Mouse (Mus musculus) megakaryocyte-erythroid progenitor cell, adult 5-6 weeks (primary cell): Measurements from ENCODE around the gene March6. TPM values are rescaled to one million over a fixed set of nuclear protein-coding genes. Genes with fewer than 3 reads are reported as not detected.

ENCODE experiments used
- ATAC-seq: replicated peaks from 2 replicates; pipeline ENCODE4 v1.8.0; 2016; ENCODE audit warnings: mild to moderate bottlenecking, inconsistent platforms; ENCODE audit not compliant: severe bottlenecking, poor library complexity, low FRiP score, low TSS enrichment
- total RNA-seq, 2 experiments: library from RNA; stranded (forward) in 1 of 2; stranded (reverse) in 1 of 2; fragments of 200-1000, 215-1000 nt in 1 of 2; fragments of >200 nt in 1 of 2; fragmentation: Nextera tagmentation in 1 of 2; gene quantifications; 2 replicates each; pipeline ENCODE4 v1.2.3; 2014 to 2017

The March6 gene
- total RNA-seq, 2 experiments from 2014 or later: 53.1 to 60.8 TPM

GRCm38 (mm10) chr15:31526463-31526862 lies 4.4 kb downstream of the March6 start:
- no peak for ATAC-seq

- ATAC-seq: no peak
Measured at GRCm38 (mm10) chr15:31519000-31519399, 11.9 kb downstream of the March6 start.

DNA sequence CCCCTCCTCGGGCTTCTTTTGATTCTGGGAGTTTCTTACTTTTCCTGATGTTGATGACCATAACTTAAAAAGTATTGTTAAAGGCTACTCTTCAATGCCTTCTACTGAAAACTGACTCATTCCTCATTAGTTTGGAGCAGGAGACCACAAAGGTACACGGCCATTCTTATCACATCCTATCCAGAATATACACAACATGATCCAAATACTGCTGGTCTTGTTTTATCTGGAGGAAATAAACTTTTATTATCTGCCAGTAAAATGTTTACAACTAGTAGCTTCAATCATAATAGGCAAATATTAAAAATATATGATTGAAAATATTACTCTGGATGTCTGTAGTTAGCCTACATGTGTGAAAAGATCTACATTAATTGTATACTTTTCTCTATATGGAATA lies 12.5 kb downstream of the March6 start:
- no peak for ATAC-seq

GRCm38 (mm10) chr15:31517186-31517585 lies 13.7 kb downstream of the March6 start:
- peak; percentile 54; the same call in 1 of the 2 replicates for ATAC-seq

DNA sequence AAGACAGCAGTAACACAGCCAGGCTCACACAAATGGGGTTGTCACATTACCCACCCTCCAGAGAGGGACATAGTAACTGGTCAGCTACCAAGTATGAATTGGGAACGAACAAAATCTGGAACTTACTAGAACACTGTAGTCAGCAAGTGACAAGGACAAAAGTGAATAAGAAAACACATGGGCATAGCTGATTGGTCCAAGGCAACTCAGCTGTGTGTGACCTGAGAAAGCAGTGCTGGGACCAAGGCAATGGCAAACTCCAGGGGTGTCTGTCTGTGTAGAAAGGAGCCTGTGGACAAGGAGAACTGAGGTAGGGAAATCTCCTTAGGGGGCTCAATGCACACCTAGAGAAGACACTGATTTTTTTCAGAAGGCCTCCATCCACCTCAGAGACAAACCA lies 19.1 kb downstream of the March6 start:
- peak; percentile 43 for ATAC-seq

DNA sequence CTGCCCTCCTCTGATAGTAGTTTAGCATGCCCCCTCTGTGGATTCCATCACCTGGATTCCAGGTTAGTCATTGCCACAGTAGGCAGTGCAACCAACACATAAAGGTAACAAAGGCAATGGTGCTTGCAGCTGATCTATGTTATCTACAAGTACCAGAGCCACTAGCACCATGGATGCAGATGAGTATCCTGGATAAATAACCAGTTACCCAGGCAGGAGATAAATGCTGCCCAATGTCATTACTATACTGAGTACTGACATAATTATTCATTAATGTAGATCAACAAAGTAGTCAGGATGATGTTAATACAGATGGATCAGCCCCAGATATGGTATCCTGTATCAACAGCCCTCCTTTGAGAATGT lies 19.5 kb downstream of the March6 start:
- peak; percentile 85 for ATAC-seq

- ATAC-seq: peak; percentile 62
Measured at GRCm38 (mm10) chr15:31510477-31511405, 20.1 kb downstream of the March6 start.

GRCm38 (mm10) chr15:31505082-31505481 lies 25.8 kb downstream of the March6 start:
- ATAC-seq: no peak

DNA sequence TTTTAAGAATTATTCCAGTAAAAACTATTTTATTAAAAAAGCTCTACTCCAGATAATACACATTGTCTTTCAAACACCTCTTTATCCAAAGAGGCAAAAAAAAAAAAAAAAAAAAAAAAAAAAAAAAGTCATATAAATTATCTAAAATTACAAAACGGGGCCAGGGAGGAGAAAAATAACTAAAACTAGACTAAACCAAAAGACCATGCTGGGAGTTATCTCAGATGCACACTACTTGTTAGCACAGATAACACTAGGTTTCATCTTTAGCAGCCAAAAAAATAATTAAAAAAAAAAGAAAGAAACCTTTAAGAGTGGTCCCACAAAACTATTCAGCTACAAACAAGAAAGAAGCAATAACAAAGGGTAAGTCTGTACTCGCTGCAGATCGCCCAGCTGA lies 27.4 kb downstream of the March6 start:
- peak; percentile 90 for ATAC-seq

DNA sequence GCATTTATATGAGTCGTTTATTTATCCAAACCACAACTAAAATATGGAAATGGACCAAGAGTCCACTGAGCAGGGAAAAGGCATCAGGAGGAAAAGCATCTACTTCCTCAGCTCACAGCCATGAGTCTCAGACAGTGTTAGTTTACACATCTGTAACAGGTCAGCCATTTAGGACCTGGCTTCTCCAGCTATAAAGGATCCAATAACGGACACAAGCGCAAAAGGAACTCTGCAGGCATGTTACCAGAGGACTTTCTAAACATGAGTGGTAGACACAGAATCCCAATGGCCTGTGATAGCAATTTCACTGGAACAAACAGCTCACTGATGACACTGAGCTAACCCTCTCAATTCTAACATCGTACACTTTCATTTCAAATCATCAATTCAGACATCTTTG lies 27.9 kb downstream of the March6 start:
- ATAC-seq: no peak

- ATAC-seq: no peak
Measured at GRCm38 (mm10) chr15:31502313-31502712, 28.5 kb downstream of the March6 start.

GRCm38 (mm10) chr15:31494803-31495202 lies 36.0 kb downstream of the March6 start:
- ATAC-seq: no peak

GRCm38 (mm10) chr15:31494310-31494709 lies 36.5 kb downstream of the March6 start:
- no peak for ATAC-seq

DNA sequence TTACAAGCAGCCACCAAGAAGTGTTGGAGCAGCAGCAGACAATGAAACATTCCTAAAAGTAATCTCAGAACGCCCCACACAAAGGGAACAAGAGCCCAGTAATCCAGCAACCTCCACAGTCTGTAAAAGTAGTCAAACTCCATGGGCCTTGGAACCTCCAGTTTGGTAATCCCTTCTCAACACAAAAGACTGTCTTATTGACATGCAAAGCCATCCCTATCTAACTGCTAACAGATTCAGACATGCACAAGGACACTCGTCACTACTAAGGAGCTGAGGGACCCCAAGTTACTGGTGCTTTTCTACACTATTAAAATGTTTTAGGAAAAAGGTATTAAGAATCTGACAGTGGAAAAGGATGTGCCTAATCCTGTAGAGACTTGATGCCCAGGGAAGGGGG lies 43.4 kb downstream of the March6 start:
- no peak for ATAC-seq

GRCm38 (mm10) chr15:31476678-31477077 lies 54.2 kb downstream of the March6 start:
- no peak for ATAC-seq

DNA sequence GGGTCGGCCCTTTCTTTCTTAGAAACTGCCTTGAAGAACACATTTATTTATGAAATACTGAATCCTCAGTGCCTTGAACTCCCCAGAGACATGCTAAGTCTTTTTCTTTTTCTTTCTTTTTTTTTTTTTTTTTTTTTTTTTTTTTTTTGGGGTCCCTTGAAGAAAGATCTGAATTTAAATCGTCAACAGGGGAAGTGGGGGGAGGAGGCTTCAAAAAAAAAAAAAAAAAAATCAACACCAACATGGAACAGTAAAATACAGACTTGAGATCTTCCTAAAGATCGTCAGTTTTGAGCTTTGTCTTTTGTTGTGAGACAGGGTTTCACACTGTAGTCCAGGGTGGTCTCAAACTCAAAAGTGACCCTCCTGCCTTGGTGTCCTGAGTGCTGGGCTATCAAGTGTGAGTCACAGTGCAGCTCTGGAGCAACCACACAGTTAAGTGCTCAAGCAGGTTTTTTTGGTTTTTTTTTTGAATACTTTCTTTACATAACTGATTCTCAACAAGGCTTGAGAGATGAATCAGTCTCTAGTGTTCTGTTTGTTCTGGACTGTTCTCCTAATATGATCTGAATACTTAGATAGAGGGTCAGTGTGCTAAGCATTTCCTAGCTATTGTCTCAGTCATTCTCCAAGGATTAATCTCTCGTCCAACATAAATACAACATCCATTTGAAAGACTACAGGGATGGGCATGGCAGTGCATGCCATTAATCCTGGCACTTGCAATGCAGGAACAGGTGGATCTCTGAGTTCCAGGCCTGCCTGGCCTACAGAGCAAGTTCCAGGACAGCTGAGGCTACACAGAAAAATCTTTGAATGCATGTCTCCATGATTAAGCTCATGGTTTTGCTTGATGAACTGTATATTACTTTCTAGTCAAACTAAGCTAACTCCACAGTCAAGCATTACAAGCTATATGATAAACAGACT lies 57.9 kb downstream of the March6 start:
- ATAC-seq: no peak

DNA sequence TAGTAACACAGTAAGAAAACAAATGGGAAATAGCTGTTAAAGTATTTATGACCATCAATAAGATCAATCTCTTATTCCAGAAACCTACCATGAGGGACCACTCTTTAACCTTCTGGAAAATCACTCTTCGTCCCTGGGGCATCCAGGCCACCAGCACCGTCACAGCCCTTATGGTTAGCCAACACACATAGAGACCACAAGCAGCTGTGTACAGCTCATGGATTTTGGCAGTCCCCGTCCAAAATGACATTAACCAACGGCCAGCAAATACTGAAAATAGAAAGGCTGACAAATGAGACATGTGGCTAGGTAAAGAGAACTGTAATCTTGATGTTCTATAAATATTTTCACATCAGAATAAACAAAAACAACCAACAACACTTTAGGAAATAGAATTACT lies 59.3 kb downstream of the March6 start:
- ATAC-seq: no peak

- ATAC-seq: no peak
Measured at GRCm38 (mm10) chr15:31469497-31469896, 61.4 kb downstream of the March6 start.

DNA sequence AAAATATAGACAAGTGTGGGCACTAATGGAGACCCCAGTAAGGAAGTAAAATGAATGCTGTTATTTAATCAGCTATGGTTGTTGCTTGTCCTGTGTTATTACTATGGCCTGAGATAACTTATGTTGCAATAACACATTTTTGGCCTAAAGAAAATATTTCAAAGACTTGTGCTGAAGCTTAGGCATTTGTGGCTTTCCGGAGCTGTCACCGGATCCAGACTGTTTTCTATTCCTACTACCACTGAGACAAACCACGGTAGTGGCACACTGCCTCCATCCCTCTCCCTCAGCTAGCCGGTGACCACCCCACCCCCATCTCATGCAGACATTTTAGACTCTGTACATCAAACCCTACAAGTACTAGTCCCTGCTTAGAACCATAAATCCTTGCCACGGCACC lies 62.0 kb downstream of the March6 start:
- ATAC-seq: no peak

DNA sequence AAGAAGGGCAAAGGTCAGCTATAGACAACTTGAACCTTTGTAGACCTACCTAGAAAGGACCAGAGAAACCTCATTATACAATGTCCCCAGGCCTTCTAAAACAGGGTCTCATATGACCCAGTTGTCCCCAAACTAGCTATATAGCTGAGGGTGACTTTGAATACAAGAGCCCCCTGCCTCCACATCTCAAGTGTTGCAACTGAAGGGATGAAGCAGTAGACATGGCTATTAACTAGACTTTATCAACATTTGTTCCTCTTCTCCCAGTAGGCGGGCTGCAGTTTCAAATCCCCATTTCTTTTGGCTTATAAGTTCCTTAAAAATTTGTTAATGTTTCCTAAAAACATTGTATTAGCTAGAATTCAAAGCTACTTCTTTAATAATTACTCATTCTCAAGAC lies 64.1 kb downstream of the March6 start:
- ATAC-seq: no peak
